Mouse (Mus musculus) neural tube, embryonic 12.5 days (tissue): ENCODE data around the gene Gprasp1. TPM values are rescaled to one million over a fixed set of nuclear protein-coding genes. Genes with fewer than 3 reads are reported as not detected.
"Not testable (repeated sequence)": the region's sequence is repeated elsewhere in the genome, so short reads cannot be mapped to it uniquely, and the experiment has no call there.

Experiments used
- ATAC-seq: fragments of 200-750 bp; cut with Nextera tagmentation; 2 replicates; pipeline ENCODE4 v1.8.0; 2017; ENCODE audit warnings: low read depth, mild to moderate bottlenecking, moderate TSS enrichment, moderate library complexity; ENCODE audit not compliant: low FRiP score
- H3K27ac ChIP-seq: fragments of 300-500 bp; sonication (generic); 2 replicates; pipeline ENCODE4 v1.5.1; 2016
- H3K27me3 ChIP-seq: fragments of 300-500 bp; sonication (generic); replicated peaks from 2 replicates; pipeline ENCODE4 v1.6.1; 2016; ENCODE audit warnings: mild to moderate bottlenecking
- H3K36me3 ChIP-seq: fragments of 300-500 bp; sonication (generic); 2 replicates; pipeline ENCODE4 v1.6.1; 2016; ENCODE audit warnings: mild to moderate bottlenecking
- H3K4me1 ChIP-seq: fragments of 300-500 bp; sonication (generic); 2 replicates; pipeline ENCODE4 v1.6.1; 2016
- H3K4me2 ChIP-seq: fragments of 300-500 bp; sonication (generic); replicated peaks from 2 replicates; pipeline ENCODE4 v1.6.1; 2016; ENCODE audit warnings: mild to moderate bottlenecking
- H3K4me3 ChIP-seq: fragments of 300-500 bp; sonication (generic); 2 replicates; pipeline ENCODE4 v1.5.1; 2016
- H3K9ac ChIP-seq: fragments of 300-500 bp; sonication (generic); 2 replicates; pipeline ENCODE4 v1.6.1; 2016; ENCODE audit warnings: mild to moderate bottlenecking
- H3K9me3 ChIP-seq: fragments of 300-500 bp; sonication (generic); 2 replicates; pipeline ENCODE4 v1.6.1; 2016; ENCODE audit warnings: mild to moderate bottlenecking
- WGBS: fragments of 180-500 bp; shearing (Covaris S2); methylation state at CpG from one replicate; pipeline ENCODE4 v1.1.7; 2016; 5-methylcytosine and 5-hydroxymethylcytosine counted together
- polyA plus RNA-seq: library from polyadenylated mRNA; unstranded; fragments of >200 nt; fragmentation: Nextera tagmentation; extraction: Ambion mirVana; gene quantifications from 2 replicates; pipeline ENCODE4 v1.2.1, GENCODE M21; 2016

The Gprasp1 gene
- 102 and 111 TPM in 2 replicates for polyA plus RNA-seq

DNA sequence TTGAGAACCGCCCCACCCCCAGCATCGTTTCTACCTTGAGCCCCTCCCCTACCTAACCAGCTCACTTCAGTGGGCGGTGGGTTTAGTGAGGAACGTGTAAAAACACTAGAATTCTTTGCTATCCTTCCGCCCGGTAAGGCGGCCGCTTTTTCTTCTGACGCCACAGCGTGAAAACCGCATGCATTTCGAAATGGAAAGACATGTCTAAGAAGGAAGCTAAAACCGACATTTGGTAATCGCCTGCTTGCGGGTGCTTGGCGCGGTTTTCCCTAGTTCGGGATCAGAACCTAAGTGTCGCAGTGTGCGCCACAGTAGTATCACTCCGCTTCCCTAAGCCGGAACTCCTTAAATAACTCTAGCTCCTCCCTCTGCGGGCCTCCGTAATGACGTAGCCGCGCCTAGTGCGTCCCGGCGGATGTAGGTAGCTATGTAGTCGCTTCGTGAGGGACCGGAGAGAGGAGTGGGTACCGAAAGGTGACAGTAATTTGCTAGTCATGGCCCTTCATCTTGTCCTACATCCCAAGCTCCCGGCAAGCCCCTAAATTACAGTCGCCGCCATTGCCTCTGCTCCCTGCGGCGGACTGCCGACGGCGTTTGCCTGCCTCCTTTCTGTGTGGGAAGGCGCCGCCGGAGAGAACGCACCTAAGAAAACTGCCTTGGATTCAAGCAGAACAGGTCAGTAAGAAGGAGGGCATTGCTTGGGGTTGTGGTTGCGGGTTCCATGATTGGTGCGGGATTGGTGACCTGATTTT lies at the start of gene Gprasp1, which contains the start of gene Armcx5:
TSS of gene Gprasp1 (plus strand) at position 430 of the 752 bp plus-strand sequence.
TSS of gene Armcx5 (plus strand) at position 430 of the 752 bp plus-strand sequence.
- Histone ChIP-seq H3K4me1 (no peaks in the 10 kb centered on the region), H3K4me3 (peak within 1 kb of the TSS; percentile 55), H3K9me3 (no peaks in the 10 kb centered on the region), H3K27ac (no peak within 1 kb of the TSS), H3K4me2 (peak within 1 kb of the TSS; percentile 57), H3K27me3 (no peaks in the 10 kb centered on the region), H3K36me3 (peaks cover 6% of the 10 kb centered on the region; the same call in 1 of the 2 replicates), H3K9ac (peak within 1 kb of the TSS; percentile 65)
- WGBS = 24% methylated on average over 48 of the region's 48 CpGs
- peak; percentile 98 for ATAC-seq

GRCm38 (mm10) chrX:135693633-135694032 lies 48.9 kb upstream of the Gprasp1 start, which contains the start of gene Tcp11x2:
Gene Tcp11x2, minus strand, starts transcription at chrX:135693790.
- no peaks in the 10 kb centered on the region for H3K27me3 ChIP-seq
- WGBS = 53% methylated on average over 1 of the region's 1 CpGs
- ATAC-seq = no peak

GRCm38 (mm10) chrX:135703111-135703510 lies 39.4 kb upstream of the Gprasp1 start:
- 97% methylated on average over 1 of the region's 1 CpGs for WGBS

More at GRCm38 (mm10) chrX:135693633-135694032, 48.9 kb upstream of the Gprasp1 start, which contains the start of gene Tcp11x2:
- no peak within 1 kb of the TSS for H3K4me3 ChIP-seq
- no peak within 1 kb of the TSS for H3K27ac ChIP-seq
- no peak within 1 kb of the TSS for H3K9ac ChIP-seq
- H3K36me3 ChIP-seq = no peaks in the 10 kb centered on the region
- H3K4me2 ChIP-seq = no peak within 1 kb of the TSS
- H3K9me3 ChIP-seq = no peaks in the 10 kb centered on the region
- no peaks in the 10 kb centered on the region for H3K4me1 ChIP-seq

GRCm38 (mm10) chrX:135704349-135704748 lies 38.2 kb upstream of the Gprasp1 start:
- no peaks in the 10 kb centered on the region for H3K27me3 ChIP-seq
- H3K4me1 ChIP-seq = no peaks in the 10 kb centered on the region
- H3K27ac ChIP-seq = no peak overlapping the region
- no peaks in the 10 kb centered on the region for H3K9me3 ChIP-seq
- H3K4me2 ChIP-seq = no peak overlapping the region
- H3K36me3 ChIP-seq = no peaks in the 10 kb centered on the region
- H3K9ac ChIP-seq = no peak overlapping the region
- whole genome bisulfite sequencing = 51% methylated on average over 2 of the region's 2 CpGs
- ATAC-seq = no peak
- no peak overlapping the region for H3K4me3 ChIP-seq

More at GRCm38 (mm10) chrX:135703111-135703510, 39.4 kb upstream of the Gprasp1 start:
- Histone ChIP-seq H3K4me3 (no peak overlapping the region), H3K36me3 (no peaks in the 10 kb centered on the region), H3K27ac (no peak overlapping the region), H3K4me1 (no peaks in the 10 kb centered on the region), H3K4me2 (no peak overlapping the region), H3K9ac (no peak overlapping the region), H3K27me3 (no peaks in the 10 kb centered on the region), H3K9me3 (no peaks in the 10 kb centered on the region)
- no peak for ATAC-seq

DNA sequence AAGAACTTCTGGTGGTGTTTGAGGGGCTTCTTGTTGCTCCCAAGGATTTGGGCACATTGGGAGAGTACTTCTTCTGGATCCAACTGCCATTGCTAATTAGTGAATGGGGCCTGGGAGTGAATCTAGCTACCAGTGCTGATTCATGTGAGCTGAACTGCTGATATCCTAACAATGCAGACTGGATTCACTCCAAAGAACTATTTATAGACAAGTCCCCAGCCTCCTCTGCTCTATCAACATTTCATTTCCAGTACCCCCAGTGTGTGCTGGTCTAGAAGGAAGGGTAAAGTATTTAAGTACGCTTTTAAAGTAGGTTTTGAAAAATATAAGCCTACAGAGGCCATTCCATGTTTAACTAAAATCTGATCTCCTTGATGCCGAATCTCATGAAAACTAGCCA lies 29.7 kb upstream of the Gprasp1 start:
- no peak overlapping the region for H3K4me2 ChIP-seq
- H3K27me3 ChIP-seq = no peaks in the 10 kb centered on the region
- H3K4me3 ChIP-seq = no peak overlapping the region
- H3K9me3 ChIP-seq = no peaks in the 10 kb centered on the region
- ATAC-seq = no peak
- H3K9ac ChIP-seq = no peak overlapping the region
- H3K4me1 ChIP-seq = no peaks in the 10 kb centered on the region
- WGBS = 83% methylated on average over 2 of the region's 2 CpGs
- no peak overlapping the region for H3K27ac ChIP-seq
- H3K36me3 ChIP-seq = no peaks in the 10 kb centered on the region

- H3K4me1 ChIP-seq = no peaks in the 10 kb centered on the region
- no peaks in the 10 kb centered on the region for H3K9me3 ChIP-seq
- H3K27ac ChIP-seq = no peak within 1 kb of the TSS
- no peak within 1 kb of the TSS for H3K4me3 ChIP-seq
- ATAC-seq = no peak
- no peaks in the 10 kb centered on the region for H3K36me3 ChIP-seq
- no peak within 1 kb of the TSS for H3K4me2 ChIP-seq
- H3K9ac ChIP-seq = no peak within 1 kb of the TSS
- WGBS = 83% methylated on average over 10 of the region's 10 CpGs
- H3K27me3 ChIP-seq = no peaks in the 10 kb centered on the region
Measured at GRCm38 (mm10) chrX:135725161-135725560, 17.4 kb upstream of the Gprasp1 start, which contains the start of gene Tmsb15a. Gene Tmsb15a, minus strand, starts transcription at chrX:135725261.

GRCm38 (mm10) chrX:135738730-135739520 lies 3.6 kb upstream of the Gprasp1 start:
- Histone ChIP-seq H3K27ac (no peak overlapping the region), H3K9ac (no peak overlapping the region), H3K4me3 (no peak overlapping the region), H3K27me3 (no peaks in the 10 kb centered on the region), H3K4me1 (no peaks in the 10 kb centered on the region), H3K36me3 (no peaks in the 10 kb centered on the region), H3K9me3 (no peaks in the 10 kb centered on the region), H3K4me2 (no peak overlapping the region)
- WGBS = 95% methylated on average over 2 of the region's 2 CpGs
- no peak for ATAC-seq

GRCm38 (mm10) chrX:135743056-135743355 lies 473 bp downstream of the Gprasp1 start:
- H3K4me1 ChIP-seq = no peaks in the 10 kb centered on the region
- peak overlapping the region; percentile 57 for H3K4me2 ChIP-seq
- peak overlapping the region; percentile 65 for H3K9ac ChIP-seq
- peaks cover 6% of the 10 kb centered on the region; the same call in 1 of the 2 replicates for H3K36me3 ChIP-seq
- ATAC-seq = peak; percentile 38; the same call in 1 of the 2 replicates
- H3K9me3 ChIP-seq = no peaks in the 10 kb centered on the region
- no peaks in the 10 kb centered on the region for H3K27me3 ChIP-seq
- 26% methylated on average over 7 of the region's 7 CpGs for WGBS
- H3K27ac ChIP-seq = no peak overlapping the region
- peak overlapping the region; percentile 55 for H3K4me3 ChIP-seq

- not testable (repeated sequence) for H3K27ac ChIP-seq, H3K9ac ChIP-seq, H3K36me3 ChIP-seq, H3K4me2 ChIP-seq, H3K4me3 ChIP-seq, H3K27me3 ChIP-seq, H3K9me3 ChIP-seq, H3K4me1 ChIP-seq, ATAC-seq
- WGBS = 95% methylated on average over 3 of the region's 3 CpGs
Measured at GRCm38 (mm10) chrX:135745376-135745775, 2.8 kb downstream of the Gprasp1 start.

DNA sequence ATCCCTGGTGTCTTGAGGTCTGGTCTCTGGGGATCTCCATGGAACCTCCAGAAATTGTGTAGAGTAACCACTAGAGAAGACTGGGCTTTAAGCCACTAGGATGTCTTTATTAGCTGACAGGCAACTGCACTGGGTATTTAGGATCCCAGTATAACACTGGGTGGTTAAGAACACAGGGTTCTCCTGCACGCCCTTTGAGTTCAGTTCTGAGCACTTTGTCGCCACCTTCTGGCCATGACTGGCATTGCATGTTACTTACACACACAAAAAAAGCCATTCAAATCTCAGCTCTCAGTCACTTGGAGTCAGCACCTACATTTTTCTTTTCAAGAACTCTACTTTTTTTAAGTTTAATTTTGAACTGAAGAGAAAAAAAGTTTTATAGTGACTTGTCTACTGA lies 10.3 kb downstream of the Gprasp1 start:
- 0 out of 2 replicates have a peak, but pooled peaks have one; percentile 48 for ATAC-seq
- no peaks in the 10 kb centered on the region for H3K4me1 ChIP-seq
- no peak overlapping the region for H3K27ac ChIP-seq
- 6% methylated on average over 2 of the region's 2 CpGs for WGBS
- H3K9me3 ChIP-seq = no peaks in the 10 kb centered on the region
- no peak overlapping the region for H3K4me3 ChIP-seq
- H3K9ac ChIP-seq = no peak overlapping the region
- no peak overlapping the region for H3K4me2 ChIP-seq
- H3K27me3 ChIP-seq = no peaks in the 10 kb centered on the region
- H3K36me3 ChIP-seq = no peaks in the 10 kb centered on the region; the same call in 1 of the 2 replicates

DNA sequence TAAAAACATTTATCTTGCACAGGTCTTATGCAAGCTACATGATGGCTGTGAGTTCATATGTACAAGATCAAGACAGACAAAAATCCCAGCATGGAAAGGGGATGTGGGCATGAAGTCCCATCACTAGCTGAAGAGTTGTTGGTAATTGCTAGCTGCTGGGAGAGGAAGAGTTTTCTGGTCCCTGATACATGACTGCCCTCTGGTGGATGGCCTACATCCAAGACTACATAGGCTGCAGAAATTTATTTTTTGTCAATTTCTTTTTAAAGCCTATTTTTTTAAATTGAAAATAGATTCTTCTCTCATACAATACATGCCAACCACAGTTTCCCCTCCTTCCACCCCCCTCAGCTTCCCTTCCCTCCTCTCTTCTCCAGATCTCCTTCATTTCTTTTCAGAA lies 19.2 kb downstream of the Gprasp1 start:
- Histone ChIP-seq H3K4me2 (no peak overlapping the region), H3K27ac (no peak overlapping the region), H3K4me3 (no peak overlapping the region), H3K9me3 (no peaks in the 10 kb centered on the region), H3K27me3 (no peaks in the 10 kb centered on the region), H3K4me1 (no peaks in the 10 kb centered on the region), H3K36me3 (no peaks in the 10 kb centered on the region), H3K9ac (no peak overlapping the region)
- ATAC-seq = no peak

DNA sequence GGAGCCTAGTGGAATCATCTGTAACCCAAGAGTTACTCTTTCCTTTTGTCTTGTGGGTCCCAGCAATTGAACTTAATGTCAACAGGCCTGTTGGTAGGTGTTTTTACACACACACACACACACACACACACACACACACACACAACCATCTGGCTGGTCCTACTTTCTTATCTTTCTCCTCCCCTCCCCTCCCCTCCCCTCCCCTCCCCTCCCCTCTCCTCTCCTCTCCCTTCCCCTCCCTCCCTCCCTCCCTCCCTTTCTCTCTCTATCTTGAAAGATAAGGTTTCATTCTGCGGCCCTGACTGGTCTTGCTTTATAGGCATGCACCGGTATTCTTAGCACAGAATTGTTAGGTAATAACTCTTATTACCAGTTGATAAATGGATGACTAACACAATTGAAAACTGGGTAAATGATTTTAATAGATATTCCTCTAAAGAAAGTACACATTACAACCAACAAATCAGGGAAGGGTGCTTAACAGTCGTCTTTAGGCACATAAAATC lies 25.6 kb downstream of the Gprasp1 start:
- WGBS = 80% methylated on average over 3 of the region's 3 CpGs
- ATAC-seq = no peak

More for the DNA sequence above, 25.6 kb downstream of the Gprasp1 start:
- H3K4me2 ChIP-seq = no peak overlapping the region
- H3K9me3 ChIP-seq = no peaks in the 10 kb centered on the region
- no peaks in the 10 kb centered on the region for H3K36me3 ChIP-seq
- no peaks in the 10 kb centered on the region for H3K4me1 ChIP-seq
- no peak overlapping the region for H3K9ac ChIP-seq
- H3K27me3 ChIP-seq = no peaks in the 10 kb centered on the region
- H3K27ac ChIP-seq = no peak overlapping the region
- no peak overlapping the region for H3K4me3 ChIP-seq
